Mouse (Mus musculus) cerebellum, adult 9-10 months (tissue): ENCODE measurements around the gene Fmr1nb.
"Not testable (repeated sequence)": the region's sequence is repeated elsewhere in the genome, so short reads cannot be mapped to it uniquely, and the experiment has no call there.

Experiments
- DNase-seq: peaks from one replicate; pipeline ENCODE4 v3.0.0; 2022

Gene Fmr1nb

DNA sequence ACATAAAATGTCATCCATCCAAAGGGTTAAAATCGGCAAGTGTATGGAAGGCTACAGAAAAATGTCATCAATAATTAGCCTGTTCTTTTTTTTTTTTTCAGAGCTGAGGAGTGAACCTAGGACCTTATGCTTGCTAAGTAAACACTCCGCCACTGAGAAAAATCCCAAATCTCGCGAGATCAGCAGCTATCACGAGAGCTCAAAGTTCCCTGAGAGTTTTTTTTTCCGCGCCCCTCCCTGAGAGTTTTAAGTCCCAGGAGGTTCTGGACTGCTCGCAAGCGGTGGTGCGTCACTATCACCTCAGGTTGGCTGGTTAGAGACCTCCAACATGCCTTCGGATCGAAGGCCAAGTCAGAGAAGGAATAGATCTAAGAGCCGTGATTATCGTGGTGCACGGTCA, at the start of gene Fmr1nb:
Gene Fmr1nb (plus strand): TSS at position 234 of the 400 bp plus-strand sequence.
- no peak for DNase-seq

GRCm38 (mm10) chrX:68736902-68737301, 24.7 kb upstream of the Fmr1nb start:
- DNase-seq = no peak

DNA sequence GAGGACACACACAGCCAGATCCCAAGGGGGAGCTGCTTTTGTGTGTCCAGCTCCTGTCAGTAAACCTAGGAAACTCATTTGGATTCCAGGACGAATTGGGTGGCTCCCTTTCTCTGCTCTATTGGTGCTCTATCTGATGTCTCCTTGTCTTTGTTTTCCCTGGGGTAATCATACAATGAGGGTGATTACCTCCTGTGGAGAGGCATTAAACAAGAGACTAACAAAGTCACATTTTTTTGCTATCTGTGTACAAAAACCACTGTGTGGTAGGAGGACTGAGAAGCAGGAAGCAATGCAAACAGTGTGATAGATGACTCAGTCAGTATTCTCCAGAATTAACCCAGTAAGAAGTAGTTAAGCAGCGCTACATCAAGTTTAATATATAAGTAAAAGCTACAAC, 21.6 kb upstream of the Fmr1nb start:
- no peak for DNase-seq

GRCm38 (mm10) chrX:68820449-68820848, 58.8 kb downstream of the Fmr1nb start:
- not testable (repeated sequence) for DNase-seq

DNA sequence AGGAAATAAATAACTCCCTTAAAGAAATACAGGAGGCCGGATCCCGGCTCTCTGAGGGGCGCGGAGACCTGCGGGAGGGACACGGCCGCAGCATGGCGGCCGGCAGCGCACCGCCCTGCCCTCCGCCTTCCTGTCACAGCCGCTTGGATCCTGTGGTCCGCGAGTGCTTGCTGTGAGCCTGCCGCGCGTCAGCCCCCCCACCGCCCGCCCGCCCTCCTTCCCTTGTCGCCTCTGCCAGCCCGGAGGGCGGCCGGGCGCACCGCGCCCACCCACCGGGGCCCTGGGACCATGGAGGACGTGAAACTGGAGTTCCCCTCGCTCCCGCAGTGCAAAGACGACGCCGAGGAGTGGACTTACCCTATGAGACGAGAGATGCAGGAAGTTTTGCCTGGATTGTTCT, 59.4 kb downstream of the Fmr1nb start, which contains the start of gene Gm14698:
Gene Gm14698 (plus strand): TSS at position 35 of the 400 bp plus-strand sequence.
- not testable (repeated sequence) for DNase-seq

GRCm38 (mm10) chrX:68839548-68840444, 78.2 kb downstream of the Fmr1nb start:
- DNase-seq = peak; percentile 34
